ENCODE assay signal across 9 mouse cellular contexts in the genomic region with DNA sequence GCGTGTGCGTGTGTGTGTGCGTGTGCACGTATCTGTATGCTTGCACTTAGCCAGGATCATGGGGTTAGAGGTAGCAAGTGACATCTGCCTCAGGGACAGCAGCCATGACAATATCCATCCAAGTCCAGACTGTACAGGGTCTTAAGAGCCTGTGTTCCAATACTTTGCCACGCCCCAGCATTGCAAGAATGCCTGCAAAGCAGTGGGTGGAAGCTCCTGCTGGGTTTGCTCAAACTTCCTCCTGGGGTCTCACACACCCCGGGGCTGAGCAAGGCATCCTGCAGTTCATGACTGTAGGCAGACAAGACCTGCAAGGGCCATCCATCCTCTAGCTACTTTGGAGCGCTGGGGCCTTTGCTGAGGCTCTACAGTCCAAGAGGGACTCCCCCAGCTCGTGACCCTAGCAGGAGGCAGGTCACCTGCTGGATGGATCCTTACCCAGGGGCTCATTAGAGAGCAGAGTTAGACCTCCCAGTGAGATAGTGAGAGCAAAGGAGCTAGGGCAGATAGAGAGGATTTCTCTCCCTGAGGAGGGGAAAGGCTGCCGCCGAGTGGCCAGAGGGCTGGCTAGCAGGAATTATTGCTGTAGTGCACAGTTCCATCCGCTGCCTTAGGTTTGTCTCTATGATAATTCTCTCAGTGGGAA. TPM values are rescaled to one million over a fixed set of nuclear protein-coding genes. Genes with fewer than 3 reads are reported as not detected.
DNase-seq lines count a peak whose midpoint lies in the region; ATAC-seq and TF ChIP-seq lines count a peak whose summit lies in the region.
"Had no signal": no experiment of that assay in that cellular context is flagged by ENCODE, and none has a peak within 500 bp of the region (broad histone marks: within the 10 kb centered on the region; RNA-seq: fewer than 3 reads in every experiment).

No protein-coding gene starts in this region.

- TF ChIP-seq EP300 in heart, postnatal 0 days (IDR thresholded peaks at IDR 0.05; ENCODE audit: low read depth), result no peak

- peak; percentile 66 for TF ChIP-seq CTCF in heart, postnatal 0 days (IDR thresholded peaks at IDR 0.05; ENCODE audit: low read depth)

- H3K4me1 ChIP-seq in heart, embryonic 16.5 days (ENCODE audit: control insufficient read depth, insufficient read depth, low read length), result no peaks in the 10 kb centered on the region
- peaks cover 23% of the 10 kb centered on the region for H3K4me1 ChIP-seq in heart, embryonic 10.5 days
- no peaks in the 10 kb centered on the region for H3K4me1 ChIP-seq in heart, postnatal 0 days (ENCODE audit: control insufficient read depth, insufficient read depth)
- H3K4me1 ChIP-seq: hindbrain, embryonic 15.5 days had no signal

- no peaks in the 10 kb centered on the region for H3K36me3 ChIP-seq in heart, embryonic 16.5 days (ENCODE audit: control insufficient read depth, insufficient read depth)
- H3K36me3 ChIP-seq in heart, embryonic 10.5 days, result no peaks in the 10 kb centered on the region
- no peaks in the 10 kb centered on the region for H3K36me3 ChIP-seq in heart, postnatal 0 days (replicated peaks; ENCODE audit: control insufficient read depth, insufficient read depth, low read length)
- H3K36me3 ChIP-seq: hindbrain, embryonic 15.5 days had no signal

- H3K9ac ChIP-seq in heart, embryonic 16.5 days (ENCODE audit: low read length), result no peak overlapping the region
- H3K9ac ChIP-seq in heart, postnatal 0 days (replicated peaks; ENCODE audit: low read depth, low read length), result no peak overlapping the region
- H3K9ac ChIP-seq: hindbrain, embryonic 15.5 days had no signal

- 0 out of 2 replicates have a peak, but pooled peaks have one; percentile 37 for ATAC-seq in heart, embryonic 16.5 days (replicated peaks; ENCODE audit: extremely low read depth, insufficient read depth, low FRiP score)
- no peak for ATAC-seq in heart, postnatal 0 days (ENCODE audit: insufficient read depth, low read depth)
- ATAC-seq in megakaryocyte progenitor cell, adult 5-6 weeks (replicated peaks; ENCODE audit: poor library complexity), result peak; percentile 37; the same call in 1 of the 2 replicates

- no peaks in the 10 kb centered on the region for H3K27me3 ChIP-seq in heart, embryonic 16.5 days (ENCODE audit: control insufficient read depth, insufficient read depth, low read length)
- peaks cover 10% of the 10 kb centered on the region; the same call in 1 of the 2 replicates for H3K27me3 ChIP-seq in heart, embryonic 10.5 days (ENCODE audit: insufficient read depth, poor library complexity, severe bottlenecking)
- H3K27me3 ChIP-seq in heart, postnatal 0 days (ENCODE audit: control insufficient read depth, insufficient read depth, low read length), result no peaks in the 10 kb centered on the region
- H3K27me3 ChIP-seq: hindbrain, embryonic 15.5 days had no signal

- H3K9me3 ChIP-seq in heart, embryonic 16.5 days (replicated peaks; ENCODE audit: control insufficient read depth, low read length), result no peaks in the 10 kb centered on the region
- no peaks in the 10 kb centered on the region for H3K9me3 ChIP-seq in heart, embryonic 10.5 days
- no peaks in the 10 kb centered on the region for H3K9me3 ChIP-seq in heart, postnatal 0 days (replicated peaks; ENCODE audit: control insufficient read depth, low read length)
- H3K9me3 ChIP-seq: hindbrain, embryonic 15.5 days had no signal

- H3K27ac ChIP-seq in heart, embryonic 16.5 days (ENCODE audit: low read length), result no peak overlapping the region
- no peak overlapping the region for H3K27ac ChIP-seq in heart, embryonic 10.5 days
- H3K27ac ChIP-seq in heart, postnatal 0 days (ENCODE audit: low read depth), result no peak overlapping the region
- H3K27ac ChIP-seq: hindbrain, embryonic 15.5 days had no signal

- no peak for DNase-seq in heart, embryonic 10.5 days (ENCODE audit: low spot score)
- DNase-seq in thymus, postnatal 4 days, result peak; percentile 16
- no peak for DNase-seq in thymus, postnatal 0 days (ENCODE audit: low spot score)
- DNase-seq in heart, postnatal 0 days (ENCODE audit: low spot score), result peak; percentile 43
- no peak for DNase-seq in ovary, postnatal 14 days (ENCODE audit: low spot score)
- no peak for DNase-seq in layer of hippocampus, adult 18-20 months (ENCODE audit: low spot score in 2 of 2)

- H3K4me2 ChIP-seq in heart, embryonic 16.5 days (ENCODE audit: low read depth, low read length), result no peak overlapping the region
- no peak overlapping the region for H3K4me2 ChIP-seq in heart, postnatal 0 days (ENCODE audit: low read depth, low read length)
- H3K4me2 ChIP-seq: hindbrain, embryonic 15.5 days had no signal

- H3K4me3 ChIP-seq in heart, embryonic 16.5 days (ENCODE audit: low read length), result no peak overlapping the region
- H3K4me3 ChIP-seq in heart, embryonic 10.5 days, result no peak overlapping the region
- no peak overlapping the region for H3K4me3 ChIP-seq in heart, postnatal 0 days (ENCODE audit: low read depth, low read length)
- H3K4me3 ChIP-seq: hindbrain, embryonic 15.5 days had no signal

- 60% methylated on average over 11 of the region's 11 CpGs for WGBS in heart, embryonic 16.5 days
- WGBS in heart, embryonic 10.5 days, result 58% methylated on average over 11 of the region's 11 CpGs
- 66% methylated on average over 11 of the region's 11 CpGs for WGBS in heart, postnatal 0 days

RNA-seq across cellular contexts. Expression of gene Tmem273, which starts 15.4 kb away (rescaled TPM):
- polyA plus RNA-seq in heart, embryonic 16.5 days (2015; fragmentation: Nextera tagmentation; extraction: Ambion mirVana), result 0.65 and 0.68 TPM in 2 replicates
- 0.18 and 0.39 TPM in 2 replicates for polyA plus RNA-seq in heart, embryonic 10.5 days (2016; fragmentation: Nextera tagmentation; extraction: Ambion mirVana)
- polyA plus RNA-seq in thymus, postnatal 0 days (2015; fragmentation: Nextera tagmentation; extraction: Ambion mirVana), result 0.63 and 1.0 TPM in 2 replicates
- total RNA-seq in heart, postnatal 0 days (2014; rRNA removed; ENCODE audit: low replicate concordance), result 0.42 TPM in 1 of 2 replicates, not detected in the other
- 0.27 and 0.49 TPM in 2 replicates for polyA plus RNA-seq in heart, postnatal 0 days (2015; fragmentation: Nextera tagmentation; extraction: Ambion mirVana)
- total RNA-seq in megakaryocyte progenitor cell, adult 5-6 weeks (2015), result 24.0 and 26.7 TPM in 2 replicates
- 14.4 and 23.7 TPM in 2 replicates for total RNA-seq in megakaryocyte progenitor cell, adult 5-6 weeks (2017)
- under 1 TPM; 0.57 to 0.71 TPM for total RNA-seq in layer of hippocampus, adult 18-20 months (2021)

RNA-seq across cellular contexts. Expression of gene Fam170b, which starts 32.6 kb away (rescaled TPM):
- polyA plus RNA-seq in heart, embryonic 16.5 days (2015; fragmentation: Nextera tagmentation; extraction: Ambion mirVana), result not detected in 2 replicates
- 0.09 TPM in 1 of 2 replicates, not detected in the other for polyA plus RNA-seq in heart, embryonic 10.5 days (2016; fragmentation: Nextera tagmentation; extraction: Ambion mirVana)
- polyA plus RNA-seq in thymus, postnatal 0 days (2015; fragmentation: Nextera tagmentation; extraction: Ambion mirVana), result not detected in 2 replicates
- total RNA-seq in heart, postnatal 0 days (2014; rRNA removed; ENCODE audit: low replicate concordance), result not detected in 2 replicates
- 0.12 and 0.14 TPM in 2 replicates for polyA plus RNA-seq in heart, postnatal 0 days (2015; fragmentation: Nextera tagmentation; extraction: Ambion mirVana)
- total RNA-seq in megakaryocyte progenitor cell, adult 5-6 weeks (2015), result not detected in 2 replicates
- total RNA-seq in megakaryocyte progenitor cell, adult 5-6 weeks (2017), result not detected in 2 replicates
- not detected for total RNA-seq in layer of hippocampus, adult 18-20 months (2021)

RNA-seq across cellular contexts. Expression of gene Vstm4, which starts 55.4 kb away (rescaled TPM):
- 24.1 and 24.2 TPM in 2 replicates for polyA plus RNA-seq in heart, embryonic 16.5 days (2015; fragmentation: Nextera tagmentation; extraction: Ambion mirVana)
- polyA plus RNA-seq in heart, embryonic 10.5 days (2016; fragmentation: Nextera tagmentation; extraction: Ambion mirVana), result 6.1 and 9.5 TPM in 2 replicates
- polyA plus RNA-seq in thymus, postnatal 0 days (2015; fragmentation: Nextera tagmentation; extraction: Ambion mirVana), result 3.7 and 4.0 TPM in 2 replicates
- 11.5 and 22.9 TPM in 2 replicates for total RNA-seq in heart, postnatal 0 days (2014; rRNA removed; ENCODE audit: low replicate concordance)
- polyA plus RNA-seq in heart, postnatal 0 days (2015; fragmentation: Nextera tagmentation; extraction: Ambion mirVana), result 21.5 and 22.2 TPM in 2 replicates
- total RNA-seq in megakaryocyte progenitor cell, adult 5-6 weeks (2015), result not detected in 2 replicates
- total RNA-seq in megakaryocyte progenitor cell, adult 5-6 weeks (2017), result 0.03 TPM in 1 of 2 replicates, not detected in the other
- total RNA-seq in layer of hippocampus, adult 18-20 months (2021), result 1 to 10 TPM; 3.6 to 4.3 TPM

Comparison
In these comparisons a context has a peak if more than half of its experiments do, and no peak if none do; other contexts are left out.
1. DNase-seq: peak in thymus, postnatal 4 days (single experiment) and heart, postnatal 0 days (single experiment); none in heart, embryonic 10.5 days (single experiment), thymus, postnatal 0 days (single experiment), ovary, postnatal 14 days (single experiment) and layer of hippocampus, adult 18-20 months (0 of 2).